Mouse (Mus musculus): ENCODE data around the gene Pcnx.

DNA sequence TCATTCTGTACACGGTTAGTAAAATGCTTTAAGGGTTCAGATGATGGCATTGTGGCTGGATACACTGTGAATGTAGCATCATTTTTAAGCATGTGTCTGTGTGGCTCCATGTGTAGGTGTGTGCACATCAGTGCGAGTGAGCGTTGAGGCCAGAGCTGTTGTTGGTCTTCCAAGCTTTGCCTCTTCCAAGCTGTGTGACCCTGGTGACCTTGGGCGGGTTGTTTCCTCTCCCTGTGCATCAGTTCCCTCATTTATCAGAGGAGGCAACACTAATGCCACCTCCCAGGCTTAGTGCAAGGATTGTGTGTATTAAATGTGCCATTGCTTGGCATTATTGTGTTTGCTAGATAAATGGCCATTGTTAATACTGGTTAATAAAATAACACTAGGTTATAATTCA, 76.2 kb downstream of the Pcnx start:
- TF ChIP-seq CTCF (IDR thresholded peaks at IDR 0.05; ENCODE audit: borderline replicate concordance, control insufficient read depth, extremely low read depth, insufficient read depth, low read length, poor library complexity) (no peak), POLR2A (IDR thresholded peaks at IDR 0.05; ENCODE audit: control insufficient read depth, extremely low read depth, insufficient read depth, low read length, poor library complexity) (no peak)

All from thymus, adult 2 months (tissue).